Mouse (Mus musculus): Measurements from ENCODE around the gene Fam229a. TPM values are rescaled to one million over a fixed set of nuclear protein-coding genes. Genes with fewer than 3 reads are reported as not detected.
"Not testable (repeated sequence)": the region's sequence is repeated elsewhere in the genome, so short reads cannot be mapped to it uniquely, and the experiment has no call there.

Fam229a gene
- total RNA-seq, 2 experiments from 2014 or later = not detected

- ATAC-seq (replicated peaks; ENCODE audit: low FRiP score, low TSS enrichment, poor library complexity, severe bottlenecking) = peak; percentile 65
These were observed 23.4 kb downstream of the Fam229a start for GRCm38 (mm10) chr4:129514300-129514898.

GRCm38 (mm10) chr4:129516925-129517324 lies 25.9 kb downstream of the Fam229a start:
- ATAC-seq (replicated peaks; ENCODE audit: low FRiP score, low TSS enrichment, poor library complexity, severe bottlenecking) = no peak

GRCm38 (mm10) chr4:129518519-129518918 lies 27.5 kb downstream of the Fam229a start:
- ATAC-seq (replicated peaks; ENCODE audit: low FRiP score, low TSS enrichment, poor library complexity, severe bottlenecking) = no peak

DNA sequence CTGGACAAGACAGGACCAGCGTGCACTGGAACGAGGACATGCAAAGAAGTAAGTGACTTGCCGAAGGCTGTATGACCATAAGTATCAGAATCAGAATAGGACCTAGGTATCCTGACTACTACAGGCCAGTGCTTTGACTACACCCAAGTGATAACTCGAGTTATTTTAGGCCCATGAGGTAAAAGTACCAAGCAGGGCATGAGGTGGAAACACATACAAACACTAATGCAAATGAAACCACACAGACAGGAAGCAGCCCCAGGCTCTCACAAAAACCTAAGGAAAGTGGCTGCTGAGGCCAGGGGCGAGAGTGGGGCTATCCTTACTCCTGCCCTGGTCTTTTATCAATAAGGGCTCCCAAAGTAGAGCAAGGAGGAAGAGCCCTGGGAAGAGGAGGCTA lies 34.3 kb downstream of the Fam229a start:
- no peak for ATAC-seq (replicated peaks; ENCODE audit: low FRiP score, low TSS enrichment, poor library complexity, severe bottlenecking)

GRCm38 (mm10) chr4:129525889-129526288 lies 34.9 kb downstream of the Fam229a start:
- ATAC-seq (replicated peaks; ENCODE audit: low FRiP score, low TSS enrichment, poor library complexity, severe bottlenecking) = no peak

- ATAC-seq (replicated peaks; ENCODE audit: low FRiP score, low TSS enrichment, poor library complexity, severe bottlenecking) = not testable (repeated sequence)
These were observed 37.9 kb downstream of the Fam229a start for GRCm38 (mm10) chr4:129528901-129529300.

GRCm38 (mm10) chr4:129540012-129540411 lies 49.0 kb downstream of the Fam229a start:
- 0 out of 2 replicates have a peak, but pooled peaks have one; percentile 40 for ATAC-seq (replicated peaks; ENCODE audit: low FRiP score, low TSS enrichment, poor library complexity, severe bottlenecking)

Other genes with a start within 250 kb of the Fam229a start
- gene C77080, start 229.8 kb upstream of the Fam229a start, total RNA-seq (2014; fragmentation: Nextera tagmentation) = 0.20 and 0.45 TPM in 2 replicates
- gene C77080, start 229.8 kb upstream of the Fam229a start, total RNA-seq (2017) = 0.11 TPM in 1 of 2 replicates, not detected in the other
- gene Sync, start 203.6 kb upstream of the Fam229a start, total RNA-seq (2014; fragmentation: Nextera tagmentation) = not detected in 2 replicates
- not detected in 2 replicates for gene Sync, start 203.6 kb upstream of the Fam229a start, total RNA-seq (2017)
- gene Rbbp4, start 155.8 kb upstream of the Fam229a start, total RNA-seq (2014; fragmentation: Nextera tagmentation) = 128 and 189 TPM in 2 replicates
- gene Rbbp4, start 155.8 kb upstream of the Fam229a start, total RNA-seq (2017) = 92.8 and 105 TPM in 2 replicates
- 26.6 and 41.9 TPM in 2 replicates for gene Zbtb8os, start 155.5 kb upstream of the Fam229a start, total RNA-seq (2014; fragmentation: Nextera tagmentation)
- gene Zbtb8os, start 155.5 kb upstream of the Fam229a start, total RNA-seq (2017) = 52.6 and 60.8 TPM in 2 replicates
- 4.4 and 6.9 TPM in 2 replicates for gene Zbtb8a, start 113.1 kb upstream of the Fam229a start, total RNA-seq (2014; fragmentation: Nextera tagmentation)
- 13.3 and 22.2 TPM in 2 replicates for gene Zbtb8a, start 113.1 kb upstream of the Fam229a start, total RNA-seq (2017)
- not detected in 2 replicates for gene Zbtb8b, start 50.3 kb upstream of the Fam229a start, total RNA-seq (2014; fragmentation: Nextera tagmentation)
- gene Zbtb8b, start 50.3 kb upstream of the Fam229a start, total RNA-seq (2017) = 0.05 TPM in 1 of 2 replicates, not detected in the other
- gene Bsdc1, start 29.6 kb upstream of the Fam229a start, total RNA-seq (2014; fragmentation: Nextera tagmentation) = 36.1 and 36.3 TPM in 2 replicates
- 31.3 and 52.3 TPM in 2 replicates for gene Bsdc1, start 29.6 kb upstream of the Fam229a start, total RNA-seq (2017)
- not detected in 2 replicates for gene Tssk3, start 168 bp upstream of the Fam229a start, total RNA-seq (2014; fragmentation: Nextera tagmentation)
- not detected in 2 replicates for gene Tssk3, start 168 bp upstream of the Fam229a start, total RNA-seq (2017)
- gene Marcksl1, start 22.4 kb downstream of the Fam229a start, total RNA-seq (2014; fragmentation: Nextera tagmentation) = 29.9 and 30.4 TPM in 2 replicates
- 41.4 and 48.3 TPM in 2 replicates for gene Marcksl1, start 22.4 kb downstream of the Fam229a start, total RNA-seq (2017)
- gene Hdac1, start 51.5 kb downstream of the Fam229a start, total RNA-seq (2014; fragmentation: Nextera tagmentation) = 136 and 147 TPM in 2 replicates
- gene Hdac1, start 51.5 kb downstream of the Fam229a start, total RNA-seq (2017) = 72.7 and 76.2 TPM in 2 replicates
- gene Lck, start 82.5 kb downstream of the Fam229a start, total RNA-seq (2014; fragmentation: Nextera tagmentation) = 12.7 and 12.8 TPM in 2 replicates
- gene Lck, start 82.5 kb downstream of the Fam229a start, total RNA-seq (2017) = 3.7 and 11.6 TPM in 2 replicates
- gene Fam167b, start 87.4 kb downstream of the Fam229a start, total RNA-seq (2014; fragmentation: Nextera tagmentation) = not detected in 2 replicates
- gene Fam167b, start 87.4 kb downstream of the Fam229a start, total RNA-seq (2017) = not detected in 2 replicates
- gene Eif3i, start 109.5 kb downstream of the Fam229a start, total RNA-seq (2014; fragmentation: Nextera tagmentation) = 425 and 431 TPM in 2 replicates
- 323 and 412 TPM in 2 replicates for gene Eif3i, start 109.5 kb downstream of the Fam229a start, total RNA-seq (2017)
- gene Tmem234, start 109.5 kb downstream of the Fam229a start, total RNA-seq (2014; fragmentation: Nextera tagmentation) = 116 and 126 TPM in 2 replicates
- 89.9 and 120 TPM in 2 replicates for gene Tmem234, start 109.5 kb downstream of the Fam229a start, total RNA-seq (2017)
- not detected in 2 replicates for gene Dcdc2b, start 123.1 kb downstream of the Fam229a start, total RNA-seq (2014; fragmentation: Nextera tagmentation)
- 11.0 TPM in 1 of 2 replicates, not detected in the other for gene Dcdc2b, start 123.1 kb downstream of the Fam229a start, total RNA-seq (2017)
- gene Iqcc, start 127.9 kb downstream of the Fam229a start, total RNA-seq (2014; fragmentation: Nextera tagmentation) = 26.8 and 31.8 TPM in 2 replicates
- gene Iqcc, start 127.9 kb downstream of the Fam229a start, total RNA-seq (2017) = 14.6 and 18.7 TPM in 2 replicates
- gene Ccdc28b, start 132.8 kb downstream of the Fam229a start, total RNA-seq (2014; fragmentation: Nextera tagmentation) = 31.0 and 63.2 TPM in 2 replicates
- 26.9 and 54.5 TPM in 2 replicates for gene Ccdc28b, start 132.8 kb downstream of the Fam229a start, total RNA-seq (2017)
- gene Txlna, start 149.9 kb downstream of the Fam229a start, total RNA-seq (2014; fragmentation: Nextera tagmentation) = 48.2 and 49.9 TPM in 2 replicates
- 81.8 and 103 TPM in 2 replicates for gene Txlna, start 149.9 kb downstream of the Fam229a start, total RNA-seq (2017)
- gene Kpna6, start 181.6 kb downstream of the Fam229a start, total RNA-seq (2014; fragmentation: Nextera tagmentation) = 36.1 and 38.6 TPM in 2 replicates
- gene Kpna6, start 181.6 kb downstream of the Fam229a start, total RNA-seq (2017) = 25.1 and 39.0 TPM in 2 replicates
- gene Tmem39b, start 205.6 kb downstream of the Fam229a start, total RNA-seq (2014; fragmentation: Nextera tagmentation) = 26.6 and 31.7 TPM in 2 replicates
- 6.0 and 7.6 TPM in 2 replicates for gene Tmem39b, start 205.6 kb downstream of the Fam229a start, total RNA-seq (2017)